Mouse (Mus musculus) heart, postnatal 4 days (tissue): ENCODE results near the gene Trmt112. TPM values are rescaled to one million over a fixed set of nuclear protein-coding genes. Genes with fewer than 3 reads are reported as not detected.
A peak's percentile ranks its signal among the peaks of the same experiment; 100 is the strongest.

Source experiments
- DNase-seq: peaks from one replicate; pipeline ENCODE4 v3.0.0; 2021
- total RNA-seq, 2 experiments: library from RNA; stranded (reverse); gene quantifications; 2 replicates each; pipeline ENCODE4 v1.2.3; 2021

The Trmt112 gene
- total RNA-seq, 2 experiments from 2014 or later, result 34.4 to 35.5 TPM

GRCm38 (mm10) chr19:6926559-6927255 lies 17.2 kb downstream of the Trmt112 start:
- peak; percentile 55 for DNase-seq

GRCm38 (mm10) chr19:6928080-6928479 lies 18.6 kb downstream of the Trmt112 start:
- no peak for DNase-seq

GRCm38 (mm10) chr19:6931002-6931401 lies 21.5 kb downstream of the Trmt112 start:
- no peak for DNase-seq

GRCm38 (mm10) chr19:6932018-6932417 lies 22.5 kb downstream of the Trmt112 start:
- no peak for DNase-seq

- DNase-seq, result no peak
Measured at GRCm38 (mm10) chr19:6933102-6933435, 23.6 kb downstream of the Trmt112 start.

- no peak for DNase-seq
Measured at GRCm38 (mm10) chr19:6933436-6934194, 24.1 kb downstream of the Trmt112 start.

GRCm38 (mm10) chr19:6934195-6934977 lies 24.9 kb downstream of the Trmt112 start, which contains the start of gene Kcnk4:
Gene Kcnk4 (minus strand): TSS chr19:6934515.
- no peak for DNase-seq

GRCm38 (mm10) chr19:6936299-6936698 lies 26.8 kb downstream of the Trmt112 start:
- no peak for DNase-seq

- DNase-seq, result no peak
Measured at GRCm38 (mm10) chr19:6937541-6938465, 28.3 kb downstream of the Trmt112 start.

GRCm38 (mm10) chr19:6939106-6940002 lies 29.9 kb downstream of the Trmt112 start:
- no peak for DNase-seq

- peak; percentile 26 for DNase-seq
Measured at GRCm38 (mm10) chr19:6940396-6941351, 31.2 kb downstream of the Trmt112 start.

- DNase-seq, result peak; percentile 97
Measured at GRCm38 (mm10) chr19:6941372-6942248, 32.1 kb downstream of the Trmt112 start, which contains the start of gene Bad. Gene Bad (plus strand): TSS chr19:6941861.

GRCm38 (mm10) chr19:6942249-6942691 lies 32.8 kb downstream of the Trmt112 start, which contains the start of gene Gpr137:
Gene Gpr137 (minus strand): TSS chr19:6942480.
- peak; percentile 95 for DNase-seq

- DNase-seq, result no peak
Measured at GRCm38 (mm10) chr19:6942764-6943163, 33.3 kb downstream of the Trmt112 start.

GRCm38 (mm10) chr19:6943709-6944108 lies 34.2 kb downstream of the Trmt112 start:
- no peak for DNase-seq

- DNase-seq, result no peak
Measured at GRCm38 (mm10) chr19:6947742-6948141, 38.2 kb downstream of the Trmt112 start.

GRCm38 (mm10) chr19:6948186-6948585 lies 38.7 kb downstream of the Trmt112 start:
- no peak for DNase-seq

- DNase-seq, result no peak
Measured at GRCm38 (mm10) chr19:6949532-6949931, 40.0 kb downstream of the Trmt112 start.
